Mouse (Mus musculus): ENCODE data around the gene Gpr4. TPM values are rescaled to one million over a fixed set of nuclear protein-coding genes. Genes with fewer than 3 reads are reported as not detected.

The Gpr4 gene
- polyA plus RNA-seq, 1 experiment from 2014 or later: 1.6 TPM

DNA sequence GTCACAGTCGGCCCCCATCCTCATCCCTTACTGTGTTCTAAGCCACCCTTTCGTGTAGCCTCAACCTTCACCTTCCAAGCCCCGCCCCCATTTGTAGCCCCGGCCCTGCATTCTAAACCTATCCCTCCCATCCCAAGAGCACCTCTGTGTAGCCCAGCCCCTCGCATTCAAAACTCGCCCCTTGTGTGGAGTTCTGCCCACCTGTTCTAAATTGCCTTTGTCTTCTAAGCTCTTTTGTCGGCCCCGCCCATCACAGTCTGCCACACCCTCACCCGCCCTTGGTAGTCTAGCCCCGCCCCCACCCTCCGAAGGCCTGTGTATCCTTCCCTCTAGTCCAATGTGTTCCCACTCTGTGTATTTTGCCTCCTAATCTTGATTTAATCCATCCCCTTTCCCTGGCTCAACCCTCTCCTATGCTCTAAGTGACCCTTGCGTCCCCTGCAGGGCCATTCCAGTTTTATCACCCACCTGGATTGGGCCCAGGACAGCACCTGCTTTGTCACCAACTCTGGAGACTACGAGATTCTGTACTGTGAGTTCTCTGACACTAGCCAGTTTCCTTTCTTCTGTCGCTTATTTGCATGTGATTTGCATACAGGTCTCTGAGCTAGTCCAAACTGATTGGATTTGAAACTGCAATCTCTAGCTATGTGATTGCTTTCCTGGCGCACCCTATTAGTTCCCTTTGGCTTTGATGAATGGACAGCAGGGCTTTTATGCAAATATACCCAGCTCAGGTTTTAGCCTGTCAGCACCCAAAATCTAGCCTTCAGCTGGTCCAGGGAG is 10.1 kb upstream of the Gpr4 start:
- no peak overlapping the region for H3K9ac ChIP-seq (ENCODE audit: low read length)
- ATAC-seq (replicated peaks; ENCODE audit: low FRiP score) (no peak), DNase-seq (ENCODE audit: low spot score) (no peak)
- H3K36me3 ChIP-seq (ENCODE audit: control insufficient read depth, insufficient read depth, low read length): no peaks in the 10 kb centered on the region; the same call in 1 of the 2 replicates
- H3K4me2 ChIP-seq (ENCODE audit: low read depth, low read length, severe bottlenecking): no peak overlapping the region
- no peak overlapping the region for H3K4me3 ChIP-seq (ENCODE audit: low read depth, low read length)
- no peak overlapping the region for H3K27ac ChIP-seq (ENCODE audit: low read depth, low read length)
- 62% methylated on average over 15 of the region's 15 CpGs for WGBS
- no peaks in the 10 kb centered on the region for H3K27me3 ChIP-seq (ENCODE audit: control insufficient read depth, insufficient read depth, low read length)
- no peaks in the 10 kb centered on the region; the same call in 1 of the 2 replicates for H3K9me3 ChIP-seq (ENCODE audit: control insufficient read depth, low read length)
- no peaks in the 10 kb centered on the region for H3K4me1 ChIP-seq (replicated peaks; ENCODE audit: control insufficient read depth, insufficient read depth, low read length)

- H3K4me1 ChIP-seq (replicated peaks; ENCODE audit: control insufficient read depth, insufficient read depth, low read length): no peaks in the 10 kb centered on the region; the same call in 1 of the 2 replicates
- no peak overlapping the region for H3K27ac ChIP-seq (ENCODE audit: low read depth, low read length)
- H3K4me2 ChIP-seq (ENCODE audit: low read depth, low read length, severe bottlenecking): no peak overlapping the region
- H3K27me3 ChIP-seq (ENCODE audit: control insufficient read depth, insufficient read depth, low read length): no peaks in the 10 kb centered on the region
- H3K9ac ChIP-seq (ENCODE audit: low read length): no peak overlapping the region
- 85% methylated on average over 13 of the region's 13 CpGs for WGBS
- H3K36me3 ChIP-seq (ENCODE audit: control insufficient read depth, insufficient read depth, low read length): no peaks in the 10 kb centered on the region; the same call in 1 of the 2 replicates
- no peak for ATAC-seq (replicated peaks; ENCODE audit: low FRiP score)
- H3K9me3 ChIP-seq (ENCODE audit: control insufficient read depth, low read length): no peaks in the 10 kb centered on the region; the same call in 1 of the 2 replicates
- no peak overlapping the region for H3K4me3 ChIP-seq (ENCODE audit: low read depth, low read length)
- no peak for DNase-seq (ENCODE audit: low spot score)
Measured at GRCm38 (mm10) chr7:19208201-19208910, 4.0 kb upstream of the Gpr4 start.

- 50% methylated on average over 7 of the region's 7 CpGs for WGBS
- Histone ChIP-seq H3K4me3 (ENCODE audit: low read depth, low read length) (no peak overlapping the region), H3K9me3 (ENCODE audit: control insufficient read depth, low read length) (no peaks in the 10 kb centered on the region; the same call in 1 of the 2 replicates), H3K4me1 (replicated peaks; ENCODE audit: control insufficient read depth, insufficient read depth, low read length) (no peaks in the 10 kb centered on the region; the same call in 1 of the 2 replicates), H3K9ac (ENCODE audit: low read length) (no peak overlapping the region), H3K27me3 (ENCODE audit: control insufficient read depth, insufficient read depth, low read length) (no peaks in the 10 kb centered on the region), H3K36me3 (ENCODE audit: control insufficient read depth, insufficient read depth, low read length) (no peaks in the 10 kb centered on the region; the same call in 1 of the 2 replicates), H3K27ac (ENCODE audit: low read depth, low read length) (no peak overlapping the region), H3K4me2 (ENCODE audit: low read depth, low read length, severe bottlenecking) (no peak overlapping the region)
- no peak for DNase-seq (ENCODE audit: low spot score)
- no peak for ATAC-seq (replicated peaks; ENCODE audit: low FRiP score)
Measured at GRCm38 (mm10) chr7:19208944-19209472, 3.3 kb upstream of the Gpr4 start.

GRCm38 (mm10) chr7:19209494-19209893 is 2.8 kb upstream of the Gpr4 start:
- no peak overlapping the region for H3K4me3 ChIP-seq (ENCODE audit: low read depth, low read length)
- H3K27ac ChIP-seq (ENCODE audit: low read depth, low read length): no peak overlapping the region
- no peak for ATAC-seq (replicated peaks; ENCODE audit: low FRiP score)
- no peak overlapping the region for H3K9ac ChIP-seq (ENCODE audit: low read length)
- no peaks in the 10 kb centered on the region; the same call in 1 of the 2 replicates for H3K4me1 ChIP-seq (replicated peaks; ENCODE audit: control insufficient read depth, insufficient read depth, low read length)
- no peaks in the 10 kb centered on the region for H3K36me3 ChIP-seq (ENCODE audit: control insufficient read depth, insufficient read depth, low read length)
- H3K27me3 ChIP-seq (ENCODE audit: control insufficient read depth, insufficient read depth, low read length): no peaks in the 10 kb centered on the region
- H3K9me3 ChIP-seq (ENCODE audit: control insufficient read depth, low read length): no peaks in the 10 kb centered on the region; the same call in 1 of the 2 replicates
- H3K4me2 ChIP-seq (ENCODE audit: low read depth, low read length, severe bottlenecking): no peak overlapping the region
- 87% methylated on average over 4 of the region's 4 CpGs for WGBS
- no peak for DNase-seq (ENCODE audit: low spot score)

- H3K4me3 ChIP-seq (ENCODE audit: low read depth, low read length): no peak overlapping the region
- H3K4me1 ChIP-seq (replicated peaks; ENCODE audit: control insufficient read depth, insufficient read depth, low read length): no peaks in the 10 kb centered on the region; the same call in 1 of the 2 replicates
- no peak overlapping the region for H3K9ac ChIP-seq (ENCODE audit: low read length)
- no peaks in the 10 kb centered on the region for H3K36me3 ChIP-seq (ENCODE audit: control insufficient read depth, insufficient read depth, low read length)
- ATAC-seq (replicated peaks; ENCODE audit: low FRiP score) (no peak), DNase-seq (ENCODE audit: low spot score) (no peak)
- H3K4me2 ChIP-seq (ENCODE audit: low read depth, low read length, severe bottlenecking): no peak overlapping the region
- no peak overlapping the region for H3K27ac ChIP-seq (ENCODE audit: low read depth, low read length)
- no peaks in the 10 kb centered on the region for H3K27me3 ChIP-seq (ENCODE audit: control insufficient read depth, insufficient read depth, low read length)
- 94% methylated on average over 5 of the region's 5 CpGs for WGBS
- H3K9me3 ChIP-seq (ENCODE audit: control insufficient read depth, low read length): no peaks in the 10 kb centered on the region; the same call in 1 of the 2 replicates
Measured at GRCm38 (mm10) chr7:19210010-19210409, 2.3 kb upstream of the Gpr4 start.

- ATAC-seq (replicated peaks; ENCODE audit: low FRiP score) (no peak), DNase-seq (ENCODE audit: low spot score) (no peak)
- Histone ChIP-seq H3K9ac (ENCODE audit: low read length) (no peak overlapping the region), H3K36me3 (ENCODE audit: control insufficient read depth, insufficient read depth, low read length) (no peaks in the 10 kb centered on the region), H3K4me3 (ENCODE audit: low read depth, low read length) (no peak overlapping the region), H3K27ac (ENCODE audit: low read depth, low read length) (no peak overlapping the region), H3K4me2 (ENCODE audit: low read depth, low read length, severe bottlenecking) (no peak overlapping the region), H3K27me3 (ENCODE audit: control insufficient read depth, insufficient read depth, low read length) (no peaks in the 10 kb centered on the region), H3K4me1 (replicated peaks; ENCODE audit: control insufficient read depth, insufficient read depth, low read length) (no peaks in the 10 kb centered on the region; the same call in 1 of the 2 replicates), H3K9me3 (ENCODE audit: control insufficient read depth, low read length) (no peaks in the 10 kb centered on the region; the same call in 1 of the 2 replicates)
- 66% methylated on average over 5 of the region's 5 CpGs for WGBS
Measured at GRCm38 (mm10) chr7:19211041-19211675, 1.2 kb upstream of the Gpr4 start.

DNA sequence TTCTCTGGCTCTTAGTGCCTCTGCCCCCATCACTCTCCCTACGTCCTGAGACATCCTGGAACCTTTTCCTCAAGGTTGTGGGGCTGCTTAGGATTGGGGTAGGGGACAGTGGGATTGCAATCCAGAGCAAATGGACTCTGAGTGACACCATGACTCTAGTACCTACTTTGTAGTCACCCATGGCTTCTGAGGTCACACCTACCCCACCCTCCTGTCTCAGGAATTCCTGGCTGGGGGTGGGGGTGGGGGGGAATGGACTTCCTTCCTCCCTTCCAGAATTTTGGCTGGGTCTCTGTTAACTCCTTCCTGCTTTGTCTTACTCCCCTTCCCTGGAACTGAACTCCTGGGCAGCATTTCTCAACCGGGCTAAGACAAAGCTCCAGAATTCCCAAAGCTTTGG is 1.0 kb downstream of the Gpr4 start:
- ATAC-seq (replicated peaks; ENCODE audit: low FRiP score): no peak
- H3K27ac ChIP-seq (ENCODE audit: low read depth, low read length): no peak overlapping the region
- H3K4me1 ChIP-seq (replicated peaks; ENCODE audit: control insufficient read depth, insufficient read depth, low read length): no peaks in the 10 kb centered on the region; the same call in 1 of the 2 replicates
- H3K4me3 ChIP-seq (ENCODE audit: low read depth, low read length): no peak overlapping the region
- no peaks in the 10 kb centered on the region for H3K27me3 ChIP-seq (ENCODE audit: control insufficient read depth, insufficient read depth, low read length)
- H3K9ac ChIP-seq (ENCODE audit: low read length): no peak overlapping the region
- no peaks in the 10 kb centered on the region; the same call in 1 of the 2 replicates for H3K9me3 ChIP-seq (ENCODE audit: control insufficient read depth, low read length)
- H3K4me2 ChIP-seq (ENCODE audit: low read depth, low read length, severe bottlenecking): no peak overlapping the region
- no peak for DNase-seq (ENCODE audit: low spot score)
- H3K36me3 ChIP-seq (ENCODE audit: control insufficient read depth, insufficient read depth, low read length): no peaks in the 10 kb centered on the region
- WGBS: 72% methylated on average over 2 of the region's 2 CpGs

DNA sequence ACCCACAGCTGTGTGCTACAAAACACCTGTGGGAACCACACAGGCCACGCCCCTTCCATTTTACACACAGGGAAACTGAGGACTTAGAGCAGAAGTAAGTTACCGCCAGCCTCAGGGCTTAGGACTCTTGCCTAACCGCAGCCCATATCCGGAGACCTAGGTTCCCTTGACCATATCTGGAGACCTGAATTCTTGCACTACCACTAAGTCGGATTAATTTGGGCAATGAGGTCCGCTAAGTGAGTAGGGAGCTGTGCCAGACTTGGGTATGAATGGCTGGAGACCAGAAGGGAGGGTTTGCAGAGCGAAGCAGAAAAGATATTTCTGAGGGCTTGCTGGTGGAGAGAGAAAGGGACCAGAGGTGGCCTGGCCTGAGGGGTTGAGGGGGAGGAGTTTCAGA is 2.0 kb downstream of the Gpr4 start:
- H3K9me3 ChIP-seq (ENCODE audit: control insufficient read depth, low read length): no peaks in the 10 kb centered on the region; the same call in 1 of the 2 replicates
- H3K27me3 ChIP-seq (ENCODE audit: control insufficient read depth, insufficient read depth, low read length): no peaks in the 10 kb centered on the region
- no peaks in the 10 kb centered on the region; the same call in 1 of the 2 replicates for H3K4me1 ChIP-seq (replicated peaks; ENCODE audit: control insufficient read depth, insufficient read depth, low read length)
- H3K9ac ChIP-seq (ENCODE audit: low read length): no peak overlapping the region
- 70% methylated on average over 7 of the region's 7 CpGs for WGBS
- no peaks in the 10 kb centered on the region for H3K36me3 ChIP-seq (ENCODE audit: control insufficient read depth, insufficient read depth, low read length)
- no peak for ATAC-seq (replicated peaks; ENCODE audit: low FRiP score)
- H3K27ac ChIP-seq (ENCODE audit: low read depth, low read length): no peak overlapping the region
- H3K4me2 ChIP-seq (ENCODE audit: low read depth, low read length, severe bottlenecking): no peak overlapping the region
- DNase-seq (ENCODE audit: low spot score): no peak
- no peak overlapping the region for H3K4me3 ChIP-seq (ENCODE audit: low read depth, low read length)
